Mouse (Mus musculus) mesoderm, embryonic 11.5 days (tissue): Measurements from ENCODE around the gene Klhl41.
"Not testable (repeated sequence)": the region's sequence is repeated elsewhere in the genome, so short reads cannot be mapped to it uniquely, and the experiment has no call there.

Experiments
- DNase-seq: peaks from one replicate; pipeline ENCODE4 v3.0.0-alpha.2; 2012; ENCODE audit warnings: low read depth, low spot score

The Klhl41 gene

GRCm38 (mm10) chr2:69669853-69670252, at the start of gene Klhl41:
TSS of gene Klhl41 (plus strand) at chr2:69670120.
- DNase-seq = no peak

GRCm38 (mm10) chr2:69629215-69629614, 40.7 kb upstream of the Klhl41 start:
- DNase-seq = peak; percentile 60

- DNase-seq = no peak
These were observed 40.0 kb upstream of the Klhl41 start for GRCm38 (mm10) chr2:69629914-69630313.

- DNase-seq = no peak
These were observed 39.1 kb upstream of the Klhl41 start for GRCm38 (mm10) chr2:69630792-69631191.

- no peak for DNase-seq
These were observed 38.5 kb upstream of the Klhl41 start for GRCm38 (mm10) chr2:69631449-69631848.

GRCm38 (mm10) chr2:69635064-69635701, 34.7 kb upstream of the Klhl41 start:
- DNase-seq = peak; percentile 67

GRCm38 (mm10) chr2:69635807-69636206, 34.1 kb upstream of the Klhl41 start:
- DNase-seq = no peak

- not testable (repeated sequence) for DNase-seq
These were observed 31.9 kb upstream of the Klhl41 start for GRCm38 (mm10) chr2:69637989-69638388.

GRCm38 (mm10) chr2:69640100-69640499, 29.8 kb upstream of the Klhl41 start:
- DNase-seq = no peak

- DNase-seq = no peak
These were observed 24.8 kb upstream of the Klhl41 start for GRCm38 (mm10) chr2:69644968-69645617.

- DNase-seq = peak; percentile 86
These were observed 23.0 kb upstream of the Klhl41 start, which contains the start of gene Bbs5 for GRCm38 (mm10) chr2:69646726-69647490. TSS of gene Bbs5 (plus strand) at chr2:69647171.

- DNase-seq = no peak
These were observed 20.2 kb upstream of the Klhl41 start for GRCm38 (mm10) chr2:69649716-69650115.

GRCm38 (mm10) chr2:69659326-69659725, 10.6 kb upstream of the Klhl41 start:
- DNase-seq = no peak

GRCm38 (mm10) chr2:69663827-69664476, 6.0 kb upstream of the Klhl41 start:
- no peak for DNase-seq

- DNase-seq = no peak
These were observed 2.3 kb upstream of the Klhl41 start for GRCm38 (mm10) chr2:69667656-69668055.

- no peak for DNase-seq
These were observed 1.5 kb upstream of the Klhl41 start for GRCm38 (mm10) chr2:69668414-69668813.

- no peak for DNase-seq
These were observed 3.8 kb downstream of the Klhl41 start for GRCm38 (mm10) chr2:69673723-69674122.

- DNase-seq = no peak
These were observed 5.3 kb downstream of the Klhl41 start for GRCm38 (mm10) chr2:69675266-69675665.

GRCm38 (mm10) chr2:69676713-69677112, 6.8 kb downstream of the Klhl41 start:
- no peak for DNase-seq

- not testable (repeated sequence) for DNase-seq
These were observed 7.3 kb downstream of the Klhl41 start for GRCm38 (mm10) chr2:69677215-69677614.

- no peak for DNase-seq
These were observed 10.1 kb downstream of the Klhl41 start for GRCm38 (mm10) chr2:69679990-69680389.

GRCm38 (mm10) chr2:69681931-69682330, 12.0 kb downstream of the Klhl41 start:
- DNase-seq = no peak
